Mouse (Mus musculus) kidney, postnatal 36 days (tissue): ENCODE data around the gene Btnl4.
"Not testable (repeated sequence)": the region's sequence is repeated elsewhere in the genome, so short reads cannot be mapped to it uniquely, and the experiment has no call there.

ENCODE experiments used
- DNase-seq, 2 experiments: peaks; one replicate each; pipeline ENCODE4 v3.0.0; 2021 to 2022; ENCODE audit warnings: mixed read lengths in 2 of 2

The Btnl4 gene

GRCm38 (mm10) chr17:34477238-34478013 lies at the start of gene Btnl4:
TSS of gene Btnl4 (minus strand) at chr17:34477318.
- DNase-seq = not testable (repeated sequence)

- DNase-seq = no peak
Measured at GRCm38 (mm10) chr17:34519001-34519400, 41.9 kb upstream of the Btnl4 start.

GRCm38 (mm10) chr17:34518571-34518970 lies 41.5 kb upstream of the Btnl4 start:
- not testable (repeated sequence) for DNase-seq

GRCm38 (mm10) chr17:34517795-34518194 lies 40.7 kb upstream of the Btnl4 start:
- DNase-seq = no peak

- no peak for DNase-seq
Measured at GRCm38 (mm10) chr17:34517252-34517651, 40.1 kb upstream of the Btnl4 start, which contains the start of gene Btnl6. TSS of gene Btnl6 (minus strand) at chr17:34517352.

GRCm38 (mm10) chr17:34516514-34516913 lies 39.4 kb upstream of the Btnl4 start:
- no peak for DNase-seq

- peak; percentile 4 to 22 for DNase-seq
Measured at GRCm38 (mm10) chr17:34511723-34512122, 34.6 kb upstream of the Btnl4 start.

GRCm38 (mm10) chr17:34507591-34507990 lies 30.5 kb upstream of the Btnl4 start:
- peak in 1 of 2 experiments; percentile 0 for DNase-seq

GRCm38 (mm10) chr17:34497726-34498125 lies 20.6 kb upstream of the Btnl4 start:
- DNase-seq = not testable (repeated sequence)

GRCm38 (mm10) chr17:34497319-34497718 lies 20.2 kb upstream of the Btnl4 start:
- not testable (repeated sequence) for DNase-seq

GRCm38 (mm10) chr17:34496539-34496938 lies 19.4 kb upstream of the Btnl4 start:
- no peak for DNase-seq

- not testable (repeated sequence) for DNase-seq
Measured at GRCm38 (mm10) chr17:34495156-34495555, 18.0 kb upstream of the Btnl4 start.

- DNase-seq = no peak
Measured at GRCm38 (mm10) chr17:34492796-34493195, 15.7 kb upstream of the Btnl4 start.

GRCm38 (mm10) chr17:34476427-34476826 lies 691 bp downstream of the Btnl4 start:
- no peak for DNase-seq

GRCm38 (mm10) chr17:34475060-34475459 lies 2.1 kb downstream of the Btnl4 start:
- DNase-seq = no peak

GRCm38 (mm10) chr17:34470491-34470890 lies 6.6 kb downstream of the Btnl4 start:
- no peak for DNase-seq

GRCm38 (mm10) chr17:34465906-34466305 lies 11.2 kb downstream of the Btnl4 start:
- not testable (repeated sequence) for DNase-seq

- no peak for DNase-seq
Measured at GRCm38 (mm10) chr17:34459255-34459654, 17.9 kb downstream of the Btnl4 start.

GRCm38 (mm10) chr17:34457668-34458067 lies 19.4 kb downstream of the Btnl4 start:
- DNase-seq = no peak

- no peak for DNase-seq
Measured at GRCm38 (mm10) chr17:34448473-34449041, 28.6 kb downstream of the Btnl4 start.

- peak in 1 of 2 experiments; percentile 5 for DNase-seq
Measured at GRCm38 (mm10) chr17:34441990-34442389, 35.1 kb downstream of the Btnl4 start.

- peak; percentile 10 to 18 for DNase-seq
Measured at GRCm38 (mm10) chr17:34439795-34440194, 37.3 kb downstream of the Btnl4 start.

GRCm38 (mm10) chr17:34438588-34438987 lies 38.5 kb downstream of the Btnl4 start:
- no peak for DNase-seq

GRCm38 (mm10) chr17:34437606-34438005 lies 39.5 kb downstream of the Btnl4 start:
- no peak for DNase-seq
